Mouse (Mus musculus): Measurements from ENCODE around the gene 2410002F23Rik. TPM values are rescaled to one million over a fixed set of nuclear protein-coding genes. Genes with fewer than 3 reads are reported as not detected.
"Not testable (repeated sequence)": the region's sequence is repeated elsewhere in the genome, so short reads cannot be mapped to it uniquely, and the experiment has no call there.

The 2410002F23Rik gene
- total and polyA plus RNA-seq, 3 experiments = 44.4 to 96.1 (median 67.0) TPM

- Histone ChIP-seq H3K4me2 (ENCODE audit: insufficient read depth, low read depth, poor library complexity, severe bottlenecking) (no peak within 1 kb of the TSS), H3K27ac (ENCODE audit: insufficient read depth, low read depth) (no peak within 1 kb of the TSS), H3K36me3 (replicated peaks in 1 of 2; ENCODE audit: control insufficient read depth in 1 of 2, insufficient read depth in 1 of 2, low read length in 1 of 2) (no peaks in the 10 kb centered on the region), H3K9ac (ENCODE audit: insufficient read depth, low read depth) (no peak within 1 kb of the TSS), H3K79me2 (replicated peaks; ENCODE audit: control insufficient read depth, extremely low read depth, insufficient read depth, poor library complexity, severe bottlenecking) (no peaks in the 10 kb centered on the region), H3K4me3 (replicated peaks in 1 of 3; ENCODE audit: low read depth in 2 of 3, low read length in 2 of 3, poor library complexity in 1 of 3) (no peak within 1 kb of the TSS), H3K4me1 (ENCODE audit: control insufficient read depth in 1 of 2, insufficient read depth in 2 of 2) (no peaks in the 10 kb centered on the region), H3K9me3 (replicated peaks; ENCODE audit: low read length) (no peaks in the 10 kb centered on the region), H3K27me3 (replicated peaks) (peaks cover 38% of the 10 kb centered on the region)
- no peak for DNase-seq (ENCODE audit: extremely low read depth)
- dilution Hi-C loops (cut with MboI; ENCODE audit: extremely low pct_ligation_motif_present, extremely low pct_unique_long_range_greater_than_20kb, low sequenced_read_pairs) = no loop called here
- TF ChIP-seq EP300 (IDR thresholded peaks at IDR 0.05; ENCODE audit: low read length) (no peak), MAFK (IDR thresholded peaks at IDR 0.05; ENCODE audit: insufficient replicate concordance, low read length) (no peak), ZC3H11A (IDR thresholded peaks at IDR 0.05; ENCODE audit: low read depth, low read length) (no peak), BHLHE40 (IDR thresholded peaks at IDR 0.05; ENCODE audit: low read depth, low read length) (no peak), USF2 (conservative IDR thresholded peaks at IDR 0.05; ENCODE audit: low read depth, low read length) (no peak)
- in situ Hi-C loops (cut with MboI; ENCODE audit: low pct_ligation_motif_present, low pct_unique_long_range_greater_than_20kb, low sequenced_read_pairs) = loop anchor here (5.0 kb wide), 2 partner anchors 76 to 136 kb away; no protein-coding TSS in a partner anchor
These were observed 48.6 kb upstream of the 2410002F23Rik start, which contains the start of gene Klk1b3 for GRCm38 (mm10) chr7:44197891-44198290. Klk1b3 (plus strand) TSS chr7:44198191.

- H3K79me2 ChIP-seq (replicated peaks; ENCODE audit: control insufficient read depth, extremely low read depth, insufficient read depth, poor library complexity, severe bottlenecking); H3K4me1 ChIP-seq (ENCODE audit: control insufficient read depth in 1 of 2, insufficient read depth in 2 of 2); dilution Hi-C loops (cut with MboI; ENCODE audit: extremely low pct_ligation_motif_present, extremely low pct_unique_long_range_greater_than_20kb, low sequenced_read_pairs); DNase-seq (ENCODE audit: extremely low read depth); H3K36me3 ChIP-seq (replicated peaks in 1 of 2; ENCODE audit: control insufficient read depth in 1 of 2, insufficient read depth in 1 of 2, low read length in 1 of 2); H3K9ac ChIP-seq (ENCODE audit: insufficient read depth, low read depth); H3K4me3 ChIP-seq (replicated peaks in 1 of 3; ENCODE audit: low read depth in 2 of 3, low read length in 2 of 3, poor library complexity in 1 of 3); H3K9me3 ChIP-seq (replicated peaks; ENCODE audit: low read length); H3K4me2 ChIP-seq (ENCODE audit: insufficient read depth, low read depth, poor library complexity, severe bottlenecking); in situ Hi-C loops (cut with MboI; ENCODE audit: low pct_ligation_motif_present, low pct_unique_long_range_greater_than_20kb, low sequenced_read_pairs); H3K27ac ChIP-seq (ENCODE audit: insufficient read depth, low read depth): not testable (repeated sequence)
- H3K27me3 ChIP-seq (replicated peaks) = peaks cover 54% of the 10 kb centered on the region
These were observed 39.4 kb upstream of the 2410002F23Rik start, which contains the start of gene Klk1b4 for GRCm38 (mm10) chr7:44207135-44207534. Klk1b4 (plus strand) TSS chr7:44207435.

GRCm38 (mm10) chr7:44208307-44208706, 38.2 kb upstream of the 2410002F23Rik start:
- in situ Hi-C loops (cut with MboI; ENCODE audit: low pct_ligation_motif_present, low pct_unique_long_range_greater_than_20kb, low sequenced_read_pairs) = no loop called here
- no peak for TF ChIP-seq ZNF384 (IDR thresholded peaks at IDR 0.05; ENCODE audit: low read depth, low read length)
- TF ChIP-seq IRF4 (IDR thresholded peaks at IDR 0.05; ENCODE audit: low read depth, low read length) = no peak
- no peak for TF ChIP-seq SIN3A (IDR thresholded peaks at IDR 0.05; ENCODE audit: low read length)
- no peak for TF ChIP-seq MAFK (IDR thresholded peaks at IDR 0.05; ENCODE audit: insufficient replicate concordance, low read length)
- TF ChIP-seq SMC3 (IDR thresholded peaks at IDR 0.05; ENCODE audit: low read depth, low read length) = no peak
- TF ChIP-seq ELF1 (IDR thresholded peaks at IDR 0.05; ENCODE audit: low read depth, low read length) = no peak
- TF ChIP-seq ZKSCAN1 (IDR thresholded peaks at IDR 0.05; ENCODE audit: borderline replicate concordance, low read depth, low read length) = no peak
- no peak for TF ChIP-seq KAT2A (IDR thresholded peaks at IDR 0.05; ENCODE audit: insufficient replicate concordance, low read length)
- dilution Hi-C loops (cut with MboI; ENCODE audit: extremely low pct_ligation_motif_present, extremely low pct_unique_long_range_greater_than_20kb, low sequenced_read_pairs) = no loop called here
- H3K27me3 ChIP-seq (replicated peaks) = peaks cover 56% of the 10 kb centered on the region
- no peaks in the 10 kb centered on the region for H3K36me3 ChIP-seq (replicated peaks in 1 of 2; ENCODE audit: control insufficient read depth in 1 of 2, insufficient read depth in 1 of 2, low read length in 1 of 2)
- H3K27ac ChIP-seq (ENCODE audit: insufficient read depth, low read depth) = no peak overlapping the region
- peaks cover 0 to 4% of the 10 kb centered on the region in 2 experiments; a peak in 1 of 4 replicates for H3K4me1 ChIP-seq (ENCODE audit: control insufficient read depth in 1 of 2, insufficient read depth in 2 of 2)
- no peak for DNase-seq (ENCODE audit: extremely low read depth)
- no peak overlapping the region for H3K4me2 ChIP-seq (ENCODE audit: insufficient read depth, low read depth, poor library complexity, severe bottlenecking)
- H3K9me3 ChIP-seq (replicated peaks; ENCODE audit: low read length) = no peaks in the 10 kb centered on the region
- no peaks in the 10 kb centered on the region for H3K79me2 ChIP-seq (replicated peaks; ENCODE audit: control insufficient read depth, extremely low read depth, insufficient read depth, poor library complexity, severe bottlenecking)
- no peak overlapping the region for H3K4me3 ChIP-seq (replicated peaks in 1 of 3; ENCODE audit: low read depth in 2 of 3, low read length in 2 of 3, poor library complexity in 1 of 3)
- H3K9ac ChIP-seq (ENCODE audit: insufficient read depth, low read depth) = no peak overlapping the region

All from CH12.LX (cell line).